Mouse (Mus musculus) mouse embryonic stem cell (cell line): ENCODE results near the gene Myd88.

Source experiments
- in situ Hi-C, 2 experiments: fragments of 300-500 bp; cut with MboI; formaldehyde crosslinking; loops; 1 replicate in 1 of 2; 3 replicates in 1 of 2; pipeline ENCODE4 v1.14.3; 2019 to 2020; ENCODE audit warnings: low sequenced_read_pairs in 2 of 2, low pct_unique_long_range_greater_than_20kb in 1 of 2, mixed read lengths in 1 of 2; ENCODE audit not compliant: unreplicated experiment in 1 of 2

Gene Myd88

GRCm38 (mm10) chr9:119350531-119350930 lies 9.3 kb upstream of the Myd88 start:
- in situ Hi-C loops = no loop called here

GRCm38 (mm10) chr9:119346376-119346775 lies 5.2 kb upstream of the Myd88 start:
- in situ Hi-C loops = no loop called here

DNA sequence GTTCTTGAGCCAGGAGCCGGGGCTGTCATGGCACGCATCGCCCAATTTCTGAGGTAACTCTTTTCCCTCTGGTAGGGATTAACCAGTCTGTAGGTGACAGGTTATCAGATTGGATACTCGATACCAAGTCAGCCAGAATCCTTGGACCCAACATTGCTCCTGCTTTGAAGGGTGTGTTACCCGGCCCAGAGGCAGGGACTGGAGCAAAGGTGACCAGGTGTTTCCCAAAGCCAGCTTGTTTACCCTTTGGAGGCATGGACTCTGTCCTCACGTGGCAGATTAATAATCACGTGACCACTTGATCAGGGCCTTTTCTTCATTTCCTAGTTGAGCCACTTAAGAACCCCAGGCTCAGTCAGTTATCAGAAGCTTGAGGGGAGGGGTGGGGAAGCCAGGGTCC lies 1.5 kb upstream of the Myd88 start:
- in situ Hi-C loops = no loop called here

DNA sequence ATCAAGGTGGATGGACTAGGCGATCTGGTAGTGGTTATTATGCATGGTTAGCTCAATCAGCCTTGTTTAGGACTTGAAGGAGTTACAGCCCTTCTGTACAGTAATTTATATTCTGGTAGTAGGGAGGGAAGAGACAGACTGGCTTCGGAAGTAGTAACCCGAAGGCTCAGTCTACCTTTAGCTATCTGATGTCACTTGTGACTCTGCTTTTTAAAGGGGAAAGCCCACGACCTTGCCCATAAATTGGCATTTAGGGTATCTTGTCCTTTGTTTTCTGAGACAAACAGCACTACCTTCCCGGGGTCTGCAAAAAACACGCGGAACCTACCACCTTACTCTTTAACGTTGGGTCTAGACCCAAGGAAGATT lies 1.0 kb downstream of the Myd88 start:
- in situ Hi-C loops = no loop called here

DNA sequence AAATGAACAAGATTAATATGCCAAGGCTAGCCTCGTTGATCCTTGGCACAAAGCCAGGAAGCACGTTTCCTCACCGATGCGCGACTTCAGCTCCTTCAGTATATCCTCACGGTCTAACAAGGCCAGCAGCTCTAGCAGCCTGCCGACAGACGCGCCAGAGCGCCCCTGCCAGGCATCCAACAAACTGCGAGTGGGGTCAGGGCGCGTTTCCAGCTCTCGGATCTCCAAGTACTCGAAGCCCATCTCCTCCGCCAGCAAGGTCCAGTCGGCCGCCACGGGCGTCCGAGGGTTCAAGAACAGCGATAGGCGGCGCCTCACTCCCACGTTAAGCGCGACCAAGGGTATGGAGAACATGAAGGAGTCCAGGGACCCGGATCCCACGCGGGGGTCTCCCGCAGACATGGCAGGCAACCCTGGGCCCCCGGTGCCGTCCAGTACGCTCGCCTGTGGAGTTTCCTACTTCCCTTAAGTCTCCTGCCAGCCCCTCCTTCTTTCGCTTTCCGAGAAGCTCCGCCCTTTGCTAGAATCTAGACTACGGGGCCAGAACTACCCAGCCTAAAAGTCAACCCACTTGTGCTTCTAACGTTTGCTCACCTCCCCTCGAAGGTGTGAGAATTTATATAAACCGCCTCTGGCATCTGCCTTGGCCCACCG lies 1.5 kb downstream of the Myd88 start, which contains the start of gene Acaa1a:
Gene Acaa1a, plus strand, starts transcription at position 119 of the 654 bp plus-strand sequence.
- in situ Hi-C loops = no loop called here

- in situ Hi-C loops = no loop called here
These were observed 2.1 kb downstream of the Myd88 start for GRCm38 (mm10) chr9:119339106-119339505.

- in situ Hi-C loops = no loop called here
These were observed 2.9 kb downstream of the Myd88 start for GRCm38 (mm10) chr9:119338350-119338749.

GRCm38 (mm10) chr9:119337842-119338241 lies 3.4 kb downstream of the Myd88 start:
- in situ Hi-C loops = no loop called here

- in situ Hi-C loops = no loop called here
These were observed 5.6 kb downstream of the Myd88 start for GRCm38 (mm10) chr9:119335571-119335970.

DNA sequence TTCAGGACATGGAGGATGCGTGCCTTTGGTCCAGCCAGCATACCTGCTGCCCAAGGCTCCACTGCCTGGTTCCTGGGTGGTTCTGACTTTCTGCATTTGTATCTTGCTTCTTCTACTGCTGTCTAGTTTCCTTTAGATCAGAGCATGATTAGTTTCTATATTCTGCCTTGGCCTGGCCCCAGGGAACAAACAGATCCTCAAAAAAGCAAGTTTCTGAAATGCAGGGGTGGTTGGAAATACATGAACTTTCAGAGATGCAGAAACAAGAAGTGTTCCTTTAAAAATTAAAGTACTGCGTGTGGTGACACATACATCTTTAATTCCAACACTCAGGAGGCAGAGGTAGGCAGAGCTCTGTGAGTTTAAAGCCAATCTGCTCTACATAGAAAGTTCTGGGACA lies 6.4 kb downstream of the Myd88 start:
- in situ Hi-C loops = no loop called here

DNA sequence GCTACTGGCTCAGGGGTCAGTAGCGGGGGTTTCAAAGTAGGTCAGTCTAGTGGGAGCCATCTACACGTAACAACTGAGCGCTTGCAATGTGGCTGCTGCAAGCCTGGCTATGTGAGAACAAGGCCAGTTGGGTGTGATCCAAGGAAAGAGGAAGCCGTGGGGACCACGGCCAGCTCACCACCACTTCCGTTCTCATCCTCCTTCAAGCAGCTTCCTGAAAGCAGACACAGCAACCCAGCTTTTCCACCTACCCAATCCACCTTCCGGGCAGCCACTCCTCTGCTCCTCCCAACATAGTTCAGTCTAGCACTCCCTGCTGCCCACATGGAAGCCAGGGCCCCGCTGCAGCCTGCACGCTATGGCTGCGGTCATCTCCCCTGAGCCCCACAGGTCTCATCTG lies 6.9 kb downstream of the Myd88 start:
- in situ Hi-C loops = no loop called here

DNA sequence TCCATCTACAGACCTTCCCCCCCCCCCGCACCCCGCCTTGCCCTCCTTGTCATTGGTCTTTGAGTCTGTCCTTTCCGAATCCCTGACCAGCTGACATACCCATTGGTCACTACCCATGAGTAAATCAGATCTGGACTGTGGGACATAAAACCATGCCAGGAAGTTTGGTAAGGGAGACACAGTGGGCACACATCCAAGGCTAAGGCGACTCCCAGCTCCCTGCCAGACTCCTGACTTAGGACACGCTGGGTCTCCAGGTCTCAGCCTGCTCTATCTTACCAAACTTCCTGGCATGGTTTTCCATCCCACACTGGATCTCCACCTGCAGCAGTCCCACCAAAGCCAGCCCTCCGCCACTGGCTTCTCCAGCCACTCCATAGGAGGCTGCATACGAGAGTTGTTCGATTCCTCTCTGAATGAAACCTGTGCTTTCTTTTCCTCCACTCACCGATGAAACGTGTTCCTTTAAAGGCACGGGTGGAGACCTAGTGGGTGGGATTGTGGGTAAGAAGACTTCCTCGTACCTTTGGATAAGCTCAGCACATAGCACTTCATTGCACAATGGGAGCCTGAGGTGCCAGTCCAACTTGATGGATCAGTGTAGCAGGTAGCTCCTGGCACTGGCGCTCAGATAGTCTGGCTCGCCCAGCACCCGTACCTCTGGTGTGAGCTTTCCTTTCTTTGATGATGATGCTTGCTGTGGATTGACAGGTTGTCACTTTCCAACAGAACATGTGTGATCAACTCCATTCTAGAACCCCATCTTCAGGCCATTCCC lies 10.8 kb downstream of the Myd88 start:
- in situ Hi-C loops = no loop called here

DNA sequence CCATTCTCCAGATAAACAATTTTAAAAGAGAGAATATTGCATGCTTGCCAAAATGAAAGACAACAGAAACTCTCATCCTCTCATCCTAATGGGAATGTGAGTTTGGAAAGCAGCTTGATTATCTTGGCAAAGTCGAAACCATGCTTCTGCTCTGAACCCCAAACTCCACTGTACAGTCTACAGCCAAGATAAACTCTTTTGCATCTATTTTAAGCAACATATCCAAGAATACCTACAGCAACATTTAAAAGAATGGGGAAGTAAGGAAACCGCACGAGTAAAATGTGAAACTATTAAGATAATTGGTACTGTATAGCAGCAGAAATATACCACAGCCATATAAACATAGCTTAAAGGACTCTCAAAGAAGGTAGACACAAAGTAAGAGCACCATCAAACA lies 12.7 kb downstream of the Myd88 start:
- in situ Hi-C loops = no loop called here

DNA sequence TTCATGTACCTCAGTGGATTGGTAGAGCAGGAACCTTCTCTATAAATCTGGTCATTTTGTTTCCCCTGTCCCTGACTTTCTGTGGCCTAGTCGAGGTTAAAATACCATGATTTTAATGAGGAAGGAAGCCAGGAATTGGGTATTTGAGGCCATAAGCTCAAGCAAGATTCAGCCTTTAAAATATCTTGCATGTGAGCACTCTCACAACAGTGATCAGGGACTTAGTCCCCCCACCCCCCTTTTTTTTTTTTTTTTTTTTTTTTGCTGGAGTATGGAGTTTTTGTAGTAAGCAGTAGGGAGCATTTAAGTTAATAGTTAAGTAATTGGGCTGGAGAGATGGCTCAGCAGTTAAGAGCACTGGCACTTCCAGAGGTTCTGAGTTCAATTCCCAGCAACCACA lies 17.1 kb downstream of the Myd88 start:
- in situ Hi-C loops = no loop called here

DNA sequence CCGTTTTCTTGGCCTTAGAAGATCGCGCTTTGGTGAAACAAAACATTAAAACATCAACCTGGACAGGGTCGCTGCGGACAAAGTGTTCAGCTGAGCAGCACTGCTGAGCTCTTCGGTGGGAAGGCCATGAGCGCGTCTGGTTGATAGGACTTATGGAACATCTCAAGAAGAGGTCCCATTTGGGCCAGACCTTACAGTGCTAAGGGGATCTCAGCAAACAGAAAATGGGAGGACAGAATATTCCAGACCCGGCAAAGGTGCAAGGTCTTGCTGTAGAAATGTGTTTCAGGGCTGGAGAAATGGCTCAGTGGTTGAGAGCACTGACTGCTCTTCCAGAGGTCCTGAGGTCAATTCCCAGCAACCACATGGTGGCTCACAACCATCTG lies 18.0 kb downstream of the Myd88 start:
- in situ Hi-C loops = no loop called here

- in situ Hi-C loops = no loop called here
These were observed 18.6 kb downstream of the Myd88 start, which contains the start of gene Oxsr1 for GRCm38 (mm10) chr9:119322289-119323259. Oxsr1 (minus strand) TSS chr9:119322427.

DNA sequence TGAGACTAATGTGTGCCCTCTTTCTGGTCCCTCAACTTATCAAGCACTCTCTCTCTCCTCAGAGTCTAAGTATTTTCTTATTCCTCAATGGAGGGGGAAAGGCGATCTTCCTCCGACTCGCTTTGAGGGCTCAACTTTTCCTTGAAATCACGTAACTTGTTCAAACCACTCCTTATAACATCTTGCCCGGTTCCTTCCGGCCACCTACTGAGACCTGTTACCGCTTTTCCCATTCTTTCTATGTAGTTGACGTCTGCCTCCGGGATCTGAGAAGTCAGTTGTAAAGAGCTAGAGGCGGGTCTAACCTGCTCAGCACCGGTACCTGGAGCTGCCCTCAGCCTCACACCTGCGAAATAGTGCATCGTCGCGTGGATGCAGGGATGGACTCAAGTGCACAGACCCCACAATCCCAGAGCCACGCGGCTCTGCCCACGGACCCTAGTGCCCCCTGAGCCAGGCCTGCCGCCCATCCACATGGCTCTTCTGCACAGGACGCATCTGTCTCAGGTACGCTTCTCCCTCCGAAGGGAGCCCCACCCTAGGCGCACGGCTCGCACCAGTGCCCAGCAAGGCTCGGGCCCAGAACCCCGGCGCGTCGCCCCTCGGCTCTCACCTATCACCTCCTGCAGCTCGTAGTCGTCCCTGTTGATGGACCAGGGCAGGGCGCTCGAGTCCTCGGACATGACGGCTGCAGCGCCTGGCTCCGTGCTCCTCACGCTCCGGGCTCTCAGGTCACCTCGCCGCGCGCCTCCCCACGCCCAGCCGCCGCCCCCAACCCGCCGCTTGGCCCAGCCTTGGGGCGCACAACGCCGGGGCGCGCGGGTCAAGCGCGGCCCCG lies 19.6 kb downstream of the Myd88 start:
- in situ Hi-C loops = no loop called here

DNA sequence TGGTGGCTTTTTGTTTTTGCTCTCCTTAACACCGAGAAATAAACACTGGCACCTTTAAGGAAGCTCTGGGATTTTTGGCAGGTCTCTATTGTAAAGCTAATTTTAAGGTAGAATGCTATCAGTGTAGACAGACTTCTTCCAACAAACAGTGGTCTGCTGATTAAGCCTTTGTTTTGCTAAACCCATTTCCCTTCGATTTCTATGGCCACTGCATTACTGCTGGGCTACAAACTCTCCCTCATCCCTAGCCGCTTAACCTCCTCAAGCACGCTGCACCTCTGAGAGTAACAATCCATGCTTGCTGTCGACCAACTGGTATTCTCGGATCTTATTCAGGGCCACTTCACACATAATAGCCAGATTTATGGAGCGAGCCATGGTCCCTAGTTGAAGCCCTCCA lies 20.3 kb downstream of the Myd88 start:
- in situ Hi-C loops = no loop called here
